Mouse (Mus musculus) myocyte (in vitro differentiated cells): ENCODE measurements around the gene Fhit. TPM values are rescaled to one million over a fixed set of nuclear protein-coding genes. Genes with fewer than 3 reads are reported as not detected.

Experiments used
- H3K27me3 ChIP-seq: one replicate; pipeline ENCODE4 v1.6.1; 2011; ENCODE audit not compliant: control insufficient read depth, insufficient read depth, insufficient read length
- H3K36me3 ChIP-seq: one replicate; pipeline ENCODE4 v1.6.1; 2011; ENCODE audit not compliant: control insufficient read depth, insufficient read depth
- H3K4me2 ChIP-seq: one replicate; pipeline ENCODE4 v1.6.1; 2011; ENCODE audit warnings: low read depth, control low read depth
- H3K4me3 ChIP-seq: one replicate; pipeline ENCODE4 v1.5.1; 2011; ENCODE audit warnings: mild to moderate bottlenecking, control low read depth, moderate library complexity
- H3K79me2 ChIP-seq: one replicate; pipeline ENCODE4 v1.6.1; 2011; ENCODE audit not compliant: control insufficient read depth, insufficient read depth
- H3ac ChIP-seq: one replicate; pipeline ENCODE4 v1.6.1; 2011; ENCODE audit not compliant: control insufficient read depth, insufficient read length
- CEBPB ChIP-seq: IDR thresholded peaks from 2 replicates; pipeline ENCODE4 v1.6.1; 2011; ENCODE audit warnings: mild to moderate bottlenecking, moderate library complexity; ENCODE audit not compliant: poor library complexity, insufficient read depth, severe bottlenecking
- E2F4 ChIP-seq: IDR thresholded peaks from one replicate; pipeline ENCODE4 v1.6.1; 2011; ENCODE audit warnings: mild to moderate bottlenecking, control low read depth, moderate library complexity; ENCODE audit not compliant: insufficient read depth
- MAX ChIP-seq: IDR thresholded peaks from one replicate; pipeline ENCODE4 v1.6.1; 2011; ENCODE audit warnings: low read depth, mild to moderate bottlenecking, control low read depth
- MYOD1 ChIP-seq, 3 experiments: IDR thresholded peaks; one replicate each; pipeline ENCODE4 v1.6.1; 2011; ENCODE audit warnings: control low read depth in 2 of 3, low read depth in 2 of 3, mild to moderate bottlenecking in 2 of 3, moderate library complexity in 1 of 3; ENCODE audit not compliant: insufficient read length in 2 of 3, control insufficient read depth in 1 of 3
- MYOG ChIP-seq, 3 experiments: IDR thresholded peaks; one replicate each; pipeline ENCODE4 v1.6.1; 2011; ENCODE audit warnings: control low read depth in 2 of 3, low read depth in 2 of 3, mild to moderate bottlenecking in 2 of 3; ENCODE audit not compliant: insufficient read length in 2 of 3, control insufficient read depth in 1 of 3, insufficient read depth in 1 of 3
- POLR2A ChIP-seq: IDR thresholded peaks from one replicate; pipeline ENCODE4 v1.6.1; 2011; ENCODE audit warnings: low read depth, mild to moderate bottlenecking, control low read depth, moderate library complexity; ENCODE audit not compliant: insufficient read length
- POLR2AphosphoS2 ChIP-seq: IDR thresholded peaks from one replicate; pipeline ENCODE4 v1.6.1; 2011; ENCODE audit warnings: low read depth, control low read depth; ENCODE audit not compliant: insufficient read length
- REST ChIP-seq: IDR thresholded peaks from one replicate; pipeline ENCODE4 v1.6.1; 2011; ENCODE audit warnings: mild to moderate bottlenecking, control low read depth, moderate library complexity; ENCODE audit not compliant: insufficient read depth, insufficient read length
- SRF ChIP-seq: IDR thresholded peaks from one replicate; pipeline ENCODE4 v1.6.1; 2011; ENCODE audit warnings: low read depth; ENCODE audit not compliant: control insufficient read depth, insufficient read length
- TCF12 ChIP-seq: IDR thresholded peaks from one replicate; pipeline ENCODE4 v1.6.1; 2011; ENCODE audit warnings: mild to moderate bottlenecking, control low read depth; ENCODE audit not compliant: poor library complexity, insufficient read depth, severe bottlenecking
- TCF3 ChIP-seq: IDR thresholded peaks from one replicate; pipeline ENCODE4 v1.6.1; 2011; ENCODE audit warnings: low read depth, control low read depth; ENCODE audit not compliant: insufficient read length
- USF1 ChIP-seq: IDR thresholded peaks from one replicate; pipeline ENCODE4 v1.6.1; 2011; ENCODE audit warnings: low read depth, mild to moderate bottlenecking, control low read depth, moderate library complexity
- polyA plus RNA-seq: library from polyadenylated mRNA; unstranded; fragments of >200 nt; fragmentation: generic; extraction: Trizol; gene quantifications from one replicate; pipeline ENCODE4 v1.2.1, GENCODE M21; 2012; ENCODE audit warnings: missing spikeins

Fhit gene
- polyA plus RNA-seq, 1 experiment = not detected

DNA sequence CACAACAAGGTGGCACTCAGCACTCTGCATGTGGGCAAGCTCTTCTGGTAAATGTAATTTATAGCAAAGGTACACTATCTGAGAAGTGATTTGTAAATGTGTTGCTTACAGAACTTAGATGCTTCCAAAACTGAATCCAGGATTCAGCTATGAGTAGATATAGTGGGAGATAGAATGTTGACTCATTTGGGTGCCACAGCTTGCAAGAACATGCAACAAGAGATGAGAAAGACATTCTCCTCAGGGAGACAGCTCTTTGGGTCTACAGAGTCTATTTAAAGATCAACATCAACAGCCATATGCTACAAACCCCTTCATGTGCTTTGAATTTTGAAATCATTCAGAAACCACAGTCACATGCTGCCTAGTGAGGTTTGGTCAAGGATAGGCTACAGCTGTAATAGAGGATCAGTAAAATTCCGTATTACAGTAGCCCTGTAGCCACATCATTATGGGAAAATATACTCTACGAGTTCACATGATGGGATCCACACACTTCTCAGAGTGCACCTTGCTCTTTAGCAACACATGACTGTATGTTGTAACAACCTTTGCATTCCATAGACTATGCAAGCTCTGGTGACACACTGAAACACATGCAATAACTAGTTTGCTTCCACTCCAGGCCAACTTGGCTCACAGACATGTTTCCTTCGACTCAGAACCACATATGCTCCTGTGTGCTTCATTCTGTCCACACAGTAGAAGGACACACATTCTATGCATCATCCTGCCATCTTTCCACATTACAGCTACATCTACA lies 678.8 kb downstream of the Fhit start:
- H3K27me3 ChIP-seq = no peaks in the 10 kb centered on the region
- H3K79me2 ChIP-seq = no peaks in the 10 kb centered on the region
- TF ChIP-seq TCF12 (no peak), MAX (no peak), USF1 (no peak), POLR2A (no peak), REST (no peak), MYOD1 (IDR thresholded peaks at IDR 0.05; ENCODE audit: control insufficient read depth in 1 of 3, insufficient read length in 2 of 3, low read depth in 2 of 3) (no peak), POLR2AphosphoS2 (no peak), SRF (no peak), CEBPB (no peak), MYOG (IDR thresholded peaks at IDR 0.05; ENCODE audit: control insufficient read depth in 1 of 3, insufficient read depth in 1 of 3, insufficient read length in 2 of 3, low read depth in 2 of 3) (no peak), TCF3 (no peak), E2F4 (no peak)
- no peak overlapping the region for H3ac ChIP-seq
- H3K4me2 ChIP-seq = no peak overlapping the region
- no peaks in the 10 kb centered on the region for H3K36me3 ChIP-seq
- no peak overlapping the region for H3K4me3 ChIP-seq

DNA sequence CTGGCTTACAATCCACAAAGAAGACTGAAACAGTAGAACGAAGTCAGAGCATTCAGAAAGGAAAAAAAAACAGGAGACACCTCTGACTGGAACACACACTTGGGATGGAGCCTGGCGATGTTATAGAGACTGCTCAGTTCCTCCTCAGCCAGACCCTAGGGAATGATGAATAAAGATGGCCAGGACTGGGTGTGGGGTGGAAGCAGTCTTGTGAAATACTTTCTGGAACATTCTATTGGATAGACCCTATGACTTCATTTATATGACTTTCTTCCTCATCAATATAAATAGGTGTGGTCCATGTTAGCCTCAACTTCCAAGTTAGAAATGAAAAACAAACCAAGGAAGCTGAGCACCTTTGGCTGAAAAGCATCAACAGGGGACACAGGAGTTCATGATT lies 680.5 kb downstream of the Fhit start:
- H3K4me3 ChIP-seq = no peak overlapping the region
- H3K36me3 ChIP-seq = no peaks in the 10 kb centered on the region
- H3K79me2 ChIP-seq = no peaks in the 10 kb centered on the region
- no peaks in the 10 kb centered on the region for H3K27me3 ChIP-seq
- H3ac ChIP-seq = no peak overlapping the region
- no peak for TF ChIP-seq MYOG (IDR thresholded peaks at IDR 0.05; ENCODE audit: control insufficient read depth in 1 of 3, insufficient read depth in 1 of 3, insufficient read length in 2 of 3, low read depth in 2 of 3)
- no peak for TF ChIP-seq E2F4
- no peak for TF ChIP-seq POLR2AphosphoS2
- no peak for TF ChIP-seq REST
- TF ChIP-seq MAX = no peak
- TF ChIP-seq POLR2A = no peak
- H3K4me2 ChIP-seq = no peak overlapping the region

GRCm38 (mm10) chr14:10480681-10481080 lies 681.2 kb downstream of the Fhit start:
- H3K27me3 ChIP-seq = no peaks in the 10 kb centered on the region
- TF ChIP-seq CEBPB (no peak), MYOG (IDR thresholded peaks at IDR 0.05; ENCODE audit: control insufficient read depth in 1 of 3, insufficient read depth in 1 of 3, insufficient read length in 2 of 3, low read depth in 2 of 3) (no peak), POLR2A (no peak), E2F4 (no peak), SRF (no peak), TCF3 (no peak), MYOD1 (IDR thresholded peaks at IDR 0.05; ENCODE audit: control insufficient read depth in 1 of 3, insufficient read length in 2 of 3, low read depth in 2 of 3) (no peak), POLR2AphosphoS2 (no peak), MAX (no peak)
- H3K79me2 ChIP-seq = no peaks in the 10 kb centered on the region

DNA sequence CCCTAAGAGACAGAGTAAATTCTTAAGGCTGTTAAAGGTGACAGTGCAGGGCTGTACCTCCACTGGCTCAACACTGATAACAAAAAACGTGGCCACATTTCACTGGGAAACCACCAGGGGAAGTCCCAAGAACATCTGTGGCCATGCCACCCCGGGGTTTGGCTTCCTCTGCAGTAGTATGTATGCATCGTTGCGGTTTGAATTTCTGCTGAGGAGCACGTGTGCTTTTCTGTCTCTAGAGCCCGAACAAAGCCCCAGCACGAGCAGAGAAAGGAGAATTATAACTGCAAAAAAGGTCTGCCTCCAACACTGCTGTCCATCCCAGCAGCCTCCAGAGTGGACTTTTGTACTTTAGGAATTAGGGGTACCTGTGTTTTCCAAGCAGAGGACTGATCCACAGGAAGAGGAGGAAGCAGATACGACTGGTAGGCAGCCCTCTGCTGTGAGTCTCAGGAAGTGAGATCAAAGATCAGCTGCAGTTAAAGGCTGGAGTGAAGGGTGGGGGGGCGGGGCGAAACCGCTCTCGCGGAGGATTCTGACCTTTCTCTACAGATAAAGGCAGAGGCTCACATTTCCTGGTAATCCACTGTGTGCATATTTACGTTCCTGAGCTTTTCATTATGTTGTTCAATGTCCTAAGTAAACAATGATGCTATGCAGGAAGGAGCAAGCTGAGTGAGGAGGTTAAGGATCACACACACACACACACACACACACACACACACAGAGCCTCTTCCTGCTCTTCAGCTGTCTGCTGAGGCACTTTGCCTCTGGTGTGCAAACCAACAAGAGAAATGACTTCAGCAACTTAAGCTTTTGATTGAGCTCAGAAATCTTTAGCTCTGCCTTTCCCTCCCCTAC lies 708.6 kb downstream of the Fhit start:
- H3K4me3 ChIP-seq = no peak overlapping the region
- H3K79me2 ChIP-seq = no peaks in the 10 kb centered on the region
- H3ac ChIP-seq = no peak overlapping the region
- no peaks in the 10 kb centered on the region for H3K36me3 ChIP-seq
- no peak overlapping the region for H3K4me2 ChIP-seq
- no peak for TF ChIP-seq REST
- H3K27me3 ChIP-seq = no peaks in the 10 kb centered on the region

More at GRCm38 (mm10) chr14:10480681-10481080, 681.2 kb downstream of the Fhit start:
- no peaks in the 10 kb centered on the region for H3K36me3 ChIP-seq
- no peak overlapping the region for H3K4me2 ChIP-seq
- H3ac ChIP-seq = no peak overlapping the region
- no peak overlapping the region for H3K4me3 ChIP-seq

- Histone ChIP-seq H3K4me2 (no peak overlapping the region), H3K36me3 (no peaks in the 10 kb centered on the region), H3K79me2 (no peaks in the 10 kb centered on the region), H3K27me3 (no peaks in the 10 kb centered on the region), H3ac (no peak overlapping the region), H3K4me3 (no peak overlapping the region)
- no peak for TF ChIP-seq TCF12
These were observed 709.6 kb downstream of the Fhit start for GRCm38 (mm10) chr14:10452234-10452633.
